Mouse (Mus musculus) thymus, adult 2 months (tissue): ENCODE data around the gene Trak1. TPM values are rescaled to one million over a fixed set of nuclear protein-coding genes. Genes with fewer than 3 reads are reported as not detected.
A peak's percentile ranks its signal among the peaks of the same experiment; 100 is the strongest.

Experiments
- DNase-seq: peaks from one replicate; pipeline ENCODE4 v3.0.0; 2021
- H3K27ac ChIP-seq: fragments of 200-500 bp; 2 replicates; pipeline ENCODE4 v1.5.1; 2012; ENCODE audit warnings: low read length, control low read depth; ENCODE audit not compliant: control insufficient read depth, insufficient read depth
- H3K27me3 ChIP-seq: fragments of 200-500 bp; 2 replicates; pipeline ENCODE4 v1.6.1; 2012; ENCODE audit warnings: mild to moderate bottlenecking, low read length, moderate library complexity, mixed read lengths; ENCODE audit not compliant: control insufficient read depth, insufficient read depth
- H3K36me3 ChIP-seq: fragments of 200-500 bp; 2 replicates; pipeline ENCODE4 v1.6.1; 2012; ENCODE audit warnings: mild to moderate bottlenecking, low read length, moderate library complexity; ENCODE audit not compliant: control insufficient read depth, insufficient read depth
- H3K4me1 ChIP-seq: fragments of 200-500 bp; replicated peaks from 2 replicates; pipeline ENCODE4 v1.6.1; 2012; ENCODE audit warnings: low read length; ENCODE audit not compliant: control insufficient read depth, insufficient read depth
- H3K4me3 ChIP-seq: fragments of 200-500 bp; 2 replicates; pipeline ENCODE4 v1.5.1; 2012; ENCODE audit warnings: mild to moderate bottlenecking, low read length, control low read depth, moderate library complexity; ENCODE audit not compliant: control insufficient read depth, insufficient read depth
- CTCF ChIP-seq: fragments of 200-500 bp; IDR thresholded peaks from 2 replicates; pipeline ENCODE4 v1.5.1; 2012; ENCODE audit warnings: mild to moderate bottlenecking, control low read depth, low read length, moderate library complexity, borderline replicate concordance; ENCODE audit not compliant: control insufficient read depth, poor library complexity, insufficient read depth; ENCODE audit errors: extremely low read depth
- POLR2A ChIP-seq: fragments of 200-500 bp; IDR thresholded peaks from 2 replicates; pipeline ENCODE4 v1.6.1; 2012; ENCODE audit warnings: mild to moderate bottlenecking, low read length, control low read depth, moderate library complexity; ENCODE audit not compliant: control insufficient read depth, poor library complexity, insufficient read depth; ENCODE audit errors: extremely low read depth
- WGBS: fragments of 180-500 bp; shearing (Covaris S2); methylation state at CpG from one replicate; pipeline ENCODE4 v1.1.7; 2018; 5-methylcytosine and 5-hydroxymethylcytosine counted together
- polyA plus RNA-seq: library from polyadenylated mRNA; depleted of rRNA; stranded (reverse); fragments of >200 nt; gene quantifications from 2 replicates; pipeline ENCODE4 v1.2.3, GENCODE M21; 2012

Trak1 gene
- polyA plus RNA-seq, 1 experiment, result 96.5 TPM

- no peak for TF ChIP-seq POLR2A
- no peak for TF ChIP-seq CTCF
- WGBS, result 90% methylated on average over 6 of the region's 6 CpGs
- Histone ChIP-seq H3K4me3 (no peak overlapping the region), H3K4me1 (peaks cover 16% of the 10 kb centered on the region), H3K27me3 (no peaks in the 10 kb centered on the region), H3K36me3 (no peaks in the 10 kb centered on the region), H3K27ac (no peak overlapping the region)
- DNase-seq, result no peak
These were observed 15.4 kb upstream of the Trak1 start for GRCm38 (mm10) chr9:121281891-121282290.

DNA sequence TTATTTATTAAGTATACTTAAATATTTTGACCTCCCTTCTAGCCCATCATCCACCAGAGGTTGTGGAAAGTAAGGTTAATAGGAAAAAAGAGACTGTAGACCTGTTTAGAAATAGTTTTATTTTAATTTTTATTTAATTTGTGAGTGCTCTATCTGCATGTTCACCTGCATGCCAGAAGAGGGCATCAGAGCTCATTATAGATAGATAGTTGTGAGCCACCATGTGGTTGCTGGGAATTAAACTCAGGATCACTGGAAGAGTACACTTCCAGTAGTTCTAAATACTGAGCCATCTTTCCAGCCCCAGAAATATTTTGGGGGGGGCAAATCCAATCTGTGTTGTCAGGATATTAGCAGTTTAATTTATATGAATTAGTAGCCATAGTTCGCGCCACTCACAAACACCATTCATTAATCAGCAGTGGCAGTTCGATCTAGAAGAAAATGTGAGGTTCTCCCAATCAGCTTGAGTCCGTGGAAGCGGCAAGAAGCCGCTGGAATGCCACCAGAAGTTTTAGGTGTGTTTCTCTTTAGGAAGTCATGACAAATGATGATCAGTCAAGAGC is 13.6 kb upstream of the Trak1 start:
- 97% methylated on average over 6 of the region's 6 CpGs for WGBS
- TF ChIP-seq CTCF (no peak), POLR2A (no peak)
- Histone ChIP-seq H3K36me3 (no peaks in the 10 kb centered on the region), H3K27me3 (no peaks in the 10 kb centered on the region), H3K27ac (no peak overlapping the region), H3K4me1 (peaks cover 8% of the 10 kb centered on the region), H3K4me3 (no peak overlapping the region)
- DNase-seq, result no peak

DNA sequence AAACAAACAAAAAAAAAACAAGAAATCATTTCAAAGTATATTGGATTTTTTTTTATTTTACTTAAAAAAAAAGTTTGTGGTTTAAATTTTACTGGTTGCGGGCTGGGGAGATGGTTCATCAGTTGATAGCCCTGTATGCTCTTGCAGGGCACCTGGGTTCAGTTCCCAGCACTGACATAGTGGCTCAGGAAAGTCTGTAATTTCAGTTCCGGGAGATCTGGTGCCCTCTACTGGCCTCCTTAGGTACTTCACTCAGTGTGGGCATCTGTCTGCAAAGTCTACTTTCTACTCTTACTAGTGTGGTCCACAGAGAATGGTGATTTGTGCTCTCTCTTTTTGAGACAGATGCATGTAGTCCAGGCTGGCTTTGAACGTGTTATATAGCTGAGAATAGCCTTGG is 12.9 kb upstream of the Trak1 start:
- TF ChIP-seq CTCF (no peak), POLR2A (no peak)
- no peaks in the 10 kb centered on the region for H3K27me3 ChIP-seq
- no peak overlapping the region for H3K4me3 ChIP-seq
- DNase-seq, result peak; percentile 60
- H3K27ac ChIP-seq, result no peak overlapping the region
- WGBS, result 82% methylated on average over 3 of the region's 3 CpGs
- peaks cover 8% of the 10 kb centered on the region for H3K4me1 ChIP-seq
- H3K36me3 ChIP-seq, result no peaks in the 10 kb centered on the region

DNA sequence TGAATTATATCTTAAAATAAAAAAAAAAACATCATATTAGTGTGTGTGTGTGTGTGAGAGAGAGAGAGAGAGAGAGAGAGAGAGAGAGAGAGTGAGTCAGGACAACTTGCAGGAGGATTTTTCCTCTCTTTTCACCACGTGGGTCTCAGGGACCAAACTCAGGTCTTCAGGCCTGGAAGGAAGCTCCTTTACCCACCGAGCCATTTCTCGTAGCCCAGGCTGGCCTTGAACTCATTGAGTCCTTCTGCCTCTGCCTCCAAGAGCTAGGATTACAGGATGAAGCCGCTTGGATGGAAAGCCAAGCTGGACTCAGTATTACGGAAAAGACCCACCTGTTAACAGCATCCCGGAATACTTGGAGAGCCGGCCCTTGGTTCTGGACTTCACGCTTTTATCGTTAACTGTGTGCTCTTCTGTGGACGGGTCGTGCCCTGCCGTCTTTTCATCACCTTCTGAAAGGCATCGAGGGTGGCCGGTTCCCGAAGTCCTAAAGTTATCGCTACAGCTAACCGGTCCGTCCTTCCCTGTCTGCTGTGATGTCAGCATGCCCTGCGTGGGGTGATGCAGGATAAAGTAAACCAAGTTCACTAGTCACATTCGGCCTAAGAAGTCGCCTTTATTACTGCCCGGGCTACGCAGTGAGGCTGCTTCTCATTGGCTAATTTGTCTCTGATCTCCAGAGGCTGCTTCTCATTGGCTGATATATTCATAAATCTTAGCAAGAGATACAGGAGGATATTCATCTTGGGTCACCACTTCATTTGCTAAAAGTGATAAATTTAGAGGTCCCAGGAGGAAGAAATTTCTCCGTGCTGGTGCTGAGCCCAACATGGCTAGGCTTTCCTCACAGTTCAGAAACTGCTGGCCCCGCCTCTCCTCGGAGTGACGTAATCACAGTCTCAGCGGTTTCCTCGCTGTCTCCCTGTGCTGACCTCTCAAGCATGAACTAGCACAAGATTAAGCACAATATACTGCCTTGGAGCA is 11.7 kb upstream of the Trak1 start:
- DNase-seq, result peak; percentile 60
- Histone ChIP-seq H3K4me1 (peaks cover 8% of the 10 kb centered on the region), H3K4me3 (peak overlapping the region; percentile 8; the same call in 1 of the 2 replicates), H3K27me3 (no peaks in the 10 kb centered on the region), H3K27ac (no peak overlapping the region), H3K36me3 (no peaks in the 10 kb centered on the region)
- no peak for TF ChIP-seq CTCF
- no peak for TF ChIP-seq POLR2A
- 34% methylated on average over 29 of the region's 29 CpGs for WGBS

DNA sequence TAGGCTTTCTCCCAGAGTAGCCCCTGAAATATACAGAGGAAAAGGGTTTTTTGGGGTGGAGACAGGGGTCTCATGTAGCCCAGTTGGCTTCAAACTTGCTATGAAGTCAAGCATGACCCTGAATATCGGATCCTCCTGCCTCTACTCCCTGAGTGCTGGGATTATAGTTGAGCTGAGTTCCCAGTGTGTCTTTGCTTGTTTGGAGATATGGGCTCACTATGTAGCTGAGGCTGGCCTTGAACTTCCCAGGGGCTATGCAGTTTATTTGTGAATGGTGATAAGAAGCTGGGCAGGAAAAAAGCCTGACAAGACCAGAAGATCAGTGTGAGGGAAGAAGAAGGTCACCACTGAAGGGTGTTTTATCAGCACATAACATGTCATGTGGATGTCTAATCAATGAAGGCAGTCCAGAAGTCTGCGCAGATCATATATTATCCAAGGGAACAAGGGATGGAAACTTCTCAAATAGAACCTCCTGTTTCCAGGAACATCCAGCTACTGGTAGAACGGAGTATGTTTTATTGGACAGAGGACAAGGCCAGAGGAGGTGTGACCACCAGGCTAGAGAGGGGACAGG is 10.9 kb upstream of the Trak1 start:
- Histone ChIP-seq H3K27ac (no peak overlapping the region), H3K4me3 (no peak overlapping the region), H3K36me3 (no peaks in the 10 kb centered on the region), H3K27me3 (no peaks in the 10 kb centered on the region), H3K4me1 (peaks cover 8% of the 10 kb centered on the region)
- no peak for DNase-seq
- 94% methylated on average over 3 of the region's 3 CpGs for WGBS
- TF ChIP-seq POLR2A, result no peak
- no peak for TF ChIP-seq CTCF

- 90% methylated on average over 2 of the region's 2 CpGs for WGBS
- TF ChIP-seq POLR2A, result no peak
- no peak for TF ChIP-seq CTCF
- Histone ChIP-seq H3K4me3 (no peak overlapping the region), H3K4me1 (peaks cover under 1% of the 10 kb centered on the region; the same call in 1 of the 2 replicates), H3K27ac (no peak overlapping the region), H3K36me3 (no peaks in the 10 kb centered on the region), H3K27me3 (no peaks in the 10 kb centered on the region)
- DNase-seq, result no peak
These were observed 6.0 kb upstream of the Trak1 start for GRCm38 (mm10) chr9:121291275-121291674.
